Mouse (Mus musculus) stomach, embryonic 16.5 days (tissue): ENCODE data around the gene Slc23a2. TPM values are rescaled to one million over a fixed set of nuclear protein-coding genes. Genes with fewer than 3 reads are reported as not detected.

Source experiments
- ATAC-seq: fragments of 200-750 bp; cut with Nextera tagmentation; 2 replicates; pipeline ENCODE4 v1.8.0; 2017; ENCODE audit warnings: moderate number of reproducible peaks, moderate TSS enrichment; ENCODE audit not compliant: insufficient read depth, low FRiP score
- H3K27ac ChIP-seq: fragments of 300-500 bp; sonication (generic); 2 replicates; pipeline ENCODE4 v1.5.1; 2014; ENCODE audit warnings: low read length
- H3K27me3 ChIP-seq: fragments of 300-500 bp; sonication (generic); 2 replicates; pipeline ENCODE4 v1.6.1; 2014; ENCODE audit warnings: low read length, control low read depth, mixed read lengths; ENCODE audit not compliant: control insufficient read depth, insufficient read depth
- H3K36me3 ChIP-seq: fragments of 300-500 bp; sonication (generic); 2 replicates; pipeline ENCODE4 v1.6.1; 2014; ENCODE audit warnings: low read length; ENCODE audit not compliant: control insufficient read depth, insufficient read depth
- H3K4me1 ChIP-seq: fragments of 300-500 bp; sonication (generic); 2 replicates; pipeline ENCODE4 v1.6.1; 2014; ENCODE audit warnings: low read length, control low read depth, mixed read lengths; ENCODE audit not compliant: control insufficient read depth, insufficient read depth
- H3K4me2 ChIP-seq: fragments of 300-500 bp; sonication (generic); 2 replicates; pipeline ENCODE4 v1.6.1; 2014; ENCODE audit warnings: low read depth, low read length, mixed read lengths
- H3K4me3 ChIP-seq: fragments of 300-500 bp; sonication (generic); replicated peaks from 2 replicates; pipeline ENCODE4 v1.5.1; 2014; ENCODE audit warnings: mild to moderate bottlenecking, low read length
- H3K9ac ChIP-seq: fragments of 300-500 bp; sonication (generic); 2 replicates; pipeline ENCODE4 v1.6.1; 2014; ENCODE audit warnings: low read length
- H3K9me3 ChIP-seq: fragments of 300-500 bp; sonication (generic); replicated peaks from 2 replicates; pipeline ENCODE4 v1.6.1; 2016; ENCODE audit warnings: low read length, control low read depth; ENCODE audit not compliant: control insufficient read depth
- WGBS: fragments of 180-500 bp; shearing (Covaris S2); extraction: QIAGEN DNeasy Blood & Tissue Kit; methylation state at CpG from one replicate; pipeline ENCODE4 v1.1.7; 2014; 5-methylcytosine and 5-hydroxymethylcytosine counted together
- polyA plus RNA-seq: library from polyadenylated mRNA; unstranded; fragments of >200 nt; fragmentation: Nextera tagmentation; extraction: Ambion mirVana; gene quantifications from 2 replicates; pipeline ENCODE4 v1.2.1, GENCODE M21; 2015

The Slc23a2 gene
- polyA plus RNA-seq, 1 experiment from 2014 or later, result 12.1 TPM

- no peaks in the 10 kb centered on the region for H3K36me3 ChIP-seq
- H3K27ac ChIP-seq, result no peak overlapping the region
- peaks cover 23% of the 10 kb centered on the region for H3K4me1 ChIP-seq
- ATAC-seq, result no peak
- H3K9ac ChIP-seq, result no peak overlapping the region
- 43% methylated on average over 9 of the region's 9 CpGs for WGBS
- no peak overlapping the region for H3K4me3 ChIP-seq
- H3K4me2 ChIP-seq, result no peak overlapping the region
- H3K9me3 ChIP-seq, result no peaks in the 10 kb centered on the region
- no peaks in the 10 kb centered on the region for H3K27me3 ChIP-seq
Observed at GRCm38 (mm10) chr2:132111266-132111665, 33.6 kb downstream of the Slc23a2 start.

GRCm38 (mm10) chr2:132110702-132111101 is 34.2 kb downstream of the Slc23a2 start:
- Histone ChIP-seq H3K27me3 (no peaks in the 10 kb centered on the region), H3K4me3 (no peak overlapping the region), H3K9ac (no peak overlapping the region), H3K4me1 (peaks cover 27% of the 10 kb centered on the region), H3K9me3 (no peaks in the 10 kb centered on the region), H3K4me2 (no peak overlapping the region), H3K27ac (no peak overlapping the region), H3K36me3 (no peaks in the 10 kb centered on the region)
- 53% methylated on average over 3 of the region's 3 CpGs for WGBS
- no peak for ATAC-seq

GRCm38 (mm10) chr2:132108988-132109387 is 35.9 kb downstream of the Slc23a2 start:
- no peaks in the 10 kb centered on the region for H3K36me3 ChIP-seq
- H3K9ac ChIP-seq, result no peak overlapping the region
- no peak overlapping the region for H3K4me3 ChIP-seq
- no peak for ATAC-seq
- H3K27ac ChIP-seq, result no peak overlapping the region
- H3K4me1 ChIP-seq, result peaks cover 16% of the 10 kb centered on the region
- H3K4me2 ChIP-seq, result no peak overlapping the region
- no peaks in the 10 kb centered on the region for H3K27me3 ChIP-seq
- 86% methylated on average over 9 of the region's 9 CpGs for WGBS
- H3K9me3 ChIP-seq, result no peaks in the 10 kb centered on the region

- 73% methylated on average over 9 of the region's 9 CpGs for WGBS
- no peak overlapping the region for H3K4me2 ChIP-seq
- no peak overlapping the region for H3K4me3 ChIP-seq
- H3K9ac ChIP-seq, result no peak overlapping the region; the same call in 1 of the 2 replicates
- H3K27me3 ChIP-seq, result no peaks in the 10 kb centered on the region
- peaks cover 20% of the 10 kb centered on the region for H3K4me1 ChIP-seq
- no peak for ATAC-seq
- H3K36me3 ChIP-seq, result no peaks in the 10 kb centered on the region
- H3K27ac ChIP-seq, result peak overlapping the region; percentile 11; the same call in 1 of the 2 replicates
- no peaks in the 10 kb centered on the region for H3K9me3 ChIP-seq
Observed at GRCm38 (mm10) chr2:132107611-132108010, 37.3 kb downstream of the Slc23a2 start.

DNA sequence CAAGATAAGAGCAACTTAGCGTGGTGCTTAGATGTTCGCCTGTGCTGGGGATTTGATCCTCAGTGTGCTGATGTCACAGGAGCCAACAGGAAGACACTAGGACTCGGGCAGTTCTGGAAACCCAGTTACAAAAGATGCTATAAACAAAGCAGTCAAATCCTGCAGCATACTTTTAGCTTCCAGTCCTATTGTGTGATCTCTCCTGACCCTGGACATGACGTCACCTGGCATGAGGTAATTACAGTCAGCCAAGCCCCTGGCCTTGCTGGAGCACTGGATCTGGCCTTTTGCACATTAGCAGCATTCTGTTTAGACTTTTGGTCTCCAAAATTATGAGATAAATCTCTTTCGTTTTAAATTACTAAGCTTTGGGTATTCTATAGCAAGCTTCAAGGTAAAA is 38.8 kb downstream of the Slc23a2 start:
- ATAC-seq, result no peak
- Histone ChIP-seq H3K9ac (no peak overlapping the region), H3K4me1 (peaks cover 20% of the 10 kb centered on the region), H3K4me2 (no peak overlapping the region), H3K27me3 (no peaks in the 10 kb centered on the region), H3K9me3 (no peaks in the 10 kb centered on the region), H3K36me3 (no peaks in the 10 kb centered on the region), H3K4me3 (no peak overlapping the region), H3K27ac (no peak overlapping the region)
- WGBS, result 47% methylated on average over 5 of the region's 5 CpGs

DNA sequence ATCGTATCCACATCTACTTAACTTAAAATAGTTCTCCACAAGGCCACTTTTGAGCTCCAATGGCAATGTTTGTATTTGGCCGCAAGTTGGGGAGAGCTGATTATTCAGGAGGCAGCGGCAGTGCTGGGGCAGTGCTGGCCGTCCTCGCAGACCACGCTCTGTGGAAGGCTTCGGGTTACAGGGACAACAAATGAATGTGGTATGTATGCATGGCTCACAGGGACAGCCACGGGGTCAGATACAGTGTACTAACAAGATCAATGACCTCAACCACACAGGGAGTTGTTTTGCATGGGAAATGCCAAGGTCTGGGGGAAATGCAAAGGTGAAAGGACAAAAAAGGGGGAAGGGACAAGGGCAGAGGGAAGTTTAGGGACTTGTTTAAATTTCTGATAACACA is 41.6 kb downstream of the Slc23a2 start:
- no peaks in the 10 kb centered on the region for H3K36me3 ChIP-seq
- ATAC-seq, result peak; percentile 40; the same call in 1 of the 2 replicates
- H3K4me2 ChIP-seq, result peak overlapping the region; percentile 20; the same call in 1 of the 2 replicates
- WGBS, result 13% methylated on average over 8 of the region's 8 CpGs
- no peak overlapping the region for H3K9ac ChIP-seq
- H3K9me3 ChIP-seq, result no peaks in the 10 kb centered on the region
- H3K4me1 ChIP-seq, result peaks cover 20% of the 10 kb centered on the region
- no peak overlapping the region for H3K4me3 ChIP-seq
- H3K27me3 ChIP-seq, result no peaks in the 10 kb centered on the region
- 0 out of 2 replicates have a peak overlapping the region, but pooled peaks have one; percentile 3 for H3K27ac ChIP-seq

- no peak for ATAC-seq
- 0 out of 2 replicates have a peak overlapping the region, but pooled peaks have one; percentile 3 for H3K27ac ChIP-seq
- H3K4me1 ChIP-seq, result peaks cover 16% of the 10 kb centered on the region
- H3K27me3 ChIP-seq, result no peaks in the 10 kb centered on the region
- no peak overlapping the region for H3K4me3 ChIP-seq
- H3K9ac ChIP-seq, result no peak overlapping the region
- H3K9me3 ChIP-seq, result no peaks in the 10 kb centered on the region
- WGBS, result 64% methylated on average over 10 of the region's 10 CpGs
- peak overlapping the region; percentile 20; the same call in 1 of the 2 replicates for H3K4me2 ChIP-seq
- H3K36me3 ChIP-seq, result no peaks in the 10 kb centered on the region
Observed at GRCm38 (mm10) chr2:132102505-132103130, 42.3 kb downstream of the Slc23a2 start.

DNA sequence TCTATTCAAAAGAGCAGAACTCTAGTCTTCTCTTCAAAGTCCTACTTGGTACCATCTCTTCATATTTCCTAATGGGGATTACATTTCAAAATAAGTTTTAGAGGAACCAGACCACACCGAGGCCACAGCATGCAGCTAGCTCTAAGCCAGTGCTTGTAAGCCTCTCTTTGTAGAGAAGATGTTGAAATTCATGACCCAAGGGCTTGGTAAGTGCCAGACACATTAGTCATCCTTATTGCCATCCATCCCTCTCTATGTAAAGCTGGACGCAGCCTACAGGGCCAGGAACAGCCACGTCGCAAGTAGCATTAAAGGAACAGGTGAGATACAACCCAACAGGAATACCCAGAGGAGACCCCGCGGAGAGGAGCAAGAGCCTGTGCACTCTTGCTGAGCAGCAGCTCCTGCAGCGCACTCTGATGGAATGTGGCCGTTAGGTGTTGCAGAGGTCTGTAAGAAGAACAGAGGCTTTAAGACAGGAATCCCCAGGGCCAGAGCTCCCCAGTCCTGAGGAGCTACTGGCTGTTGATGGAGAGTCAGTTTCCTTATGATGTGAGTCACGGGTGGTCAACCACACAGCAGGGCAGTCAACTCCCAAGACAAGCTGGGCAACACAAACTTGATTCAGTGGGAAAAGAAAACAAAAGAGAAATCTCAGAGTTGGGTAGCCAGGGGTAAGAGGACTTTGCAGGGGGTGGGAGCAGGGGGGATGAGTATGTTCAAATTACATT is 45.8 kb downstream of the Slc23a2 start:
- Histone ChIP-seq H3K27ac (no peak overlapping the region), H3K9ac (no peak overlapping the region), H3K36me3 (no peaks in the 10 kb centered on the region), H3K4me2 (no peak overlapping the region), H3K27me3 (no peaks in the 10 kb centered on the region), H3K4me3 (no peak overlapping the region), H3K4me1 (peaks cover 3% of the 10 kb centered on the region; the same call in 1 of the 2 replicates), H3K9me3 (no peaks in the 10 kb centered on the region)
- no peak for ATAC-seq
- 84% methylated on average over 9 of the region's 9 CpGs for WGBS

- Histone ChIP-seq H3K27ac (no peak overlapping the region), H3K27me3 (no peaks in the 10 kb centered on the region), H3K4me2 (no peak overlapping the region), H3K4me1 (peaks cover 2% of the 10 kb centered on the region; the same call in 1 of the 2 replicates), H3K4me3 (no peak overlapping the region), H3K9ac (no peak overlapping the region), H3K9me3 (no peaks in the 10 kb centered on the region), H3K36me3 (no peaks in the 10 kb centered on the region)
- no peak for ATAC-seq
- 89% methylated on average over 4 of the region's 4 CpGs for WGBS
Observed at GRCm38 (mm10) chr2:132098365-132098764, 46.5 kb downstream of the Slc23a2 start.
